Mouse (Mus musculus) right cerebral cortex, postnatal 4 days (tissue): Measurements from ENCODE around the gene Mcrip2.

Experiments used
- DNase-seq: peaks from one replicate; pipeline ENCODE4 v3.0.0-alpha.2; 2022

The Mcrip2 gene

DNA sequence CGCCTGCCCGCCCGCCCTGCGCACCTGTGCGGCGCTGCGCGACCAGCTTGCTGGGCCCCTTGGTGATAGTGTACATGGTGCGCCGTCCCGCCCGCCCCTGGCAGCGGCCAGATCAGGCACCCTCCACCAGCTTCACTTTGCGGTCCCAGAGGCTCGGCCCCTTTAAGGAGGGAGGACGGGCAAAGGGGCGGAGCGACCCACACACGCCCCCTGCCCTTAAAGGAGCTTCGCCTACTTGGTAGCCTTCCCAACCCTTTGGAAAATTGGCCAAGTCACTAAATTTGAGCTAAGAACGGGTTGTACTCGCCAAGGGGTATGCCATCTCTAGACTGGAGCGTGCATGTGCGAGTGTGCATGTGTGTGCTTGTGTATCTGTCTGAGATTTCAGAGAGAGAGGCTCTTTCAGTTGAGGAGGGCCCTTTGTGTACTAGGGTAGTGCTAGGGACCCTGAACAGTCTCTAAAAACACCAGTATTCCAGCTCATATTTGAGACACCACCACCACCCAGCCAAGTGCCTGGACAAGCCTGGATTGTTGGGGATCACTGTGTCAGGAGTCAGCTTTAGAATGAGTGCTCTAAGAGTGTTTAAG is at the start of gene Mcrip2:
Gene Mcrip2, minus strand, starts transcription at position 164 of the 591 bp plus-strand sequence.
- peak; percentile 70 for DNase-seq

DNA sequence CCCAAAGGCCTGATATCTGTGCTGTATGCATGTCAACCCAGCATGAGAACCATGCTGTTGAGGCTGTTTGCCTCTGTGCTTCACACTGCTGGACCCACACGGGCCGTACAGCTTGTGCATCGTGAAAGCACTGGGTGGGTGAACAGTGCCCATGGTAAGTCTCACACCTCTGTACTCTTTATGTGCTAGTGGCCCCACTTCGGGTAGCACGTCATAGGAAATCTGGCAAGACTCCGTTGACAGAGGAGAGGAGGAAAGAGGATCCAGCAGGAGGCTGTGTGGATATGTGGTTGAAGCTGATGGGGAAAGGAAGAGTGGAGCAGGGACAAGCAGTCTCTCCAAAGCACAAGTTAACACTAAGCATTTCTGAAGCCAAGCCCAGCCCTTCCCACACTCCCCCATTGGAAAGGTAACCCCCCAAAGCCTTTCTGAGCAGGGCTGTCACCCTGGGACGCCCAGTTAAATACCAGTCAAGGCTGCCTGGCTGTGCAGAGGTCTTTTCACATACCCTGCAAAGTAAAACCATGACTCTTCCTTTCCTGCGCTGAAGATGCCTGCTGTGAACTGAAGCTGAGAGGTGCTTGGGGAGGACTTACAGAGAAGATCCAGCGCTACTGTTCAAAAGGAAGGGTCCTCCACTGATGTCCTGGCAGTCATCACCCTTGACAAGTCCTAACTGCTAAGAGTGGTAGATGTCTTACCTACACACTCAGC is 49.6 kb upstream of the Mcrip2 start:
- no peak for DNase-seq

DNA sequence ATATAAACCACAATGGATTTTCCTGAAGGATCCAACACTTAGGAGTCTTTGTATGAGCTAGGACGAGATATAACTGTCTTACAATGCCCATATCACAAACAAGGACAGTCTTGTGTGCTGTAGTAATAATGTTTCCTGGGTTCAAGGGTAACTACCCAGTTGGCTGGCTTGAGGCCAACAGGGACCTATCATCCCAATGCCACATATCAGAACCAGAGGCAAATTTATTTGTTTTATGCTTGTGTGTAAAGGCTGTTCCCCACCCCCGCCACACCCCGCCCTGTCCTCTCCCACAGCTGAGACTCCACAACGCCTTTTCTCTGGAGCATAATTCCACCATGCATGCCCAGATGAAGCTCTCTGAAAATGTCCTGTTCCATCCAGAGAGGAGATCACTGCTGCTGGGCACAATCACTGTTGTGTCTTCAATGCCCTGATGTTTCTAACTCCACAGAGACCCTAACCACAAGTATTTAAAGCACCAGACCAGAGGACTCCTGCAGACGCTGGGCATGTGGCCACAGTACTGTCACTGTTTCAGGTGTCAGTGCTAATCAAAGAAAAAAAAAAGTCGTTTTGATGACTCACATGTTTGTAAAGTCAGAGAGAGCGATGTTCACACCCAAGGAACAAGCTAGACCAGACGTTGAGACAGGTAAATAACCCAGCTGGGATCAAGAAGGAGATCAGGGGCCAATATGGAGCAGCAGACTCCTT is 48.5 kb upstream of the Mcrip2 start:
- DNase-seq: no peak

DNA sequence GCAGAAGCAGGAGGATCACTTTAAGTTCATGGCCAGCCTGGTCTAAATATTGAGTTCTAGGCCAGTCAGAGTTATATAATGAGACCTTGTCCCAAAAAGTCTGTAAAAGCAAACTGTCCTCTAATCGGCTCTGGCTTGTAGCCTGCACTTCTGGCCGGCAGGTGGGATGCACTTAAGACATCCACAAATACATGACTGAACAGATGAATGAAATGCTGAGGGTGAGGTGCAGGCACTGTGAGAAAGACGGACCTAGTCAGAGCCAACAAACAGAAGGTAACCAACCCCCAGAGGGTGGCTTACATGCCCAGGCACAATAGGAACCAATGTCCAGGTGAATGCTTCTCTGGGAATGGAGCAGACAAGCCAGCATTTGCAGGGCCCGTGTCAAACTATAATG is 45.7 kb upstream of the Mcrip2 start:
- no peak for DNase-seq

DNA sequence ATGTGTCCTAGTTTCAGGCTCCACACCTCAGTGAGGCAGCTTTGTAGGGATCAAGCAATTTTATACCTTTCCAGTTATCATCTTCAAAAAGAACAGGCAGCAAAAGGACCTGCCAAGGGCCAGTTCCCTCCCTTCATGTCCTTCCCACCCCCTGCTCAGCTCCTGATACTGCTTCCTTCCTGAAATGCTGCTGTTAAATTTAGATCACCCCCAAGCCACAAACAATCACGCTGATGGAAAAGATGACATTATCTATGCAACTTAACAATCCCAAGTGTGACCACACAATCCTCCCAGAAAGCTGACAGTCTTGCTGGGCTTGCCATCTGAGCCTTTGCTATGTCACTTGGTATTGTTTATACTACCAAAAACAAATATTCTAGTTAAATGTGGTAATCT is 45.3 kb upstream of the Mcrip2 start:
- no peak for DNase-seq

DNA sequence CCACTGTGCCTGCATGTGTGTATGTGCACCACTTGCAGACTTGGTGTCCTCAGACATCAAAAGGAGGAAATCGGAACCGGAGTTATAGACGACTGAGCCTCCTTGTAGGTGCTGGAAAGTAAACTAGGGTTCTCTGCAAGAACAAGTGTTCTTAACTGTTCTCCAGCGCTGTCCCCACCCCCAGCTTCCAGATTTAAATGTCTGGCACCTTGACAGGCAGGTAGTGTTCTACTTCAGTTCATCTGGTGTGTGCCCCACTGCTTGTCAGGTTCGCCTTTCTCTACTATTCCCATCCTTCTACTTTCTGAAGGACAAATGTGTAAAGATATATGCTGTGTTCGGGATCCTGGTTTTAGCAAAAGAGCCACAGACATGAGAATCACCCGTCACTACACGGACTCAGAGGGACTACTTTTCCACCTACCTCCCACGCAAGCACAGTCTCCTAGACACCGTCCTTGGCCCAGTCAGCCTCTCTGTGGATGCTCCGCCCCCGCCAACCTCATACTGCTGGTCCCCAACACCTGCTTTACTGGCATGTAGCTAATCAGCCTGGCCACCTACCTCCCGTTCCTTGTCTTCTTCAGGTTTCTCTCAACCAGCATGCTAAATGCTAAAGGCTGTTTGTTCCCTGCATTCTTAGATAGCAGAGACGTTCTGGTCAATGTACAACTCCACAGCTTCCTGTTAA is 44.8 kb upstream of the Mcrip2 start:
- no peak for DNase-seq

DNA sequence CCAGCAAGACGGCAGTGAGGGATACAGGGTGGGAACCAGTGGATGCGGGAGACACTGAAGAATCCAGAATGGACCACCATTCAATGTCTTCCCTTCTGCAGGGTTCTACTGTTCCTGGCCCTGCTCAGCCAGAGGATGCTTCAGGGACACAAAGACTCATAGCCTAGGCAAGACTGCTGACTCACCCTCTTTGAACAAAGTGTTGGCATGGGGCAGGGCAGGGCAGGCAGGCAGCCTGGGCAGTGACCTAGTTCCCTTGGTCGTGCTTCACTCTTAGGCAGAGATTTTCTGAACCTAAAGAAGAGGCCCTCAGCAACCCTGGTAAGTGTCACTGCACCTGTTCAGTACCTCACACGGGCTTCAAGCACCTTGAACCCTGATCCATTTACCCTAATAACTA is 43.3 kb upstream of the Mcrip2 start:
- DNase-seq: no peak

DNA sequence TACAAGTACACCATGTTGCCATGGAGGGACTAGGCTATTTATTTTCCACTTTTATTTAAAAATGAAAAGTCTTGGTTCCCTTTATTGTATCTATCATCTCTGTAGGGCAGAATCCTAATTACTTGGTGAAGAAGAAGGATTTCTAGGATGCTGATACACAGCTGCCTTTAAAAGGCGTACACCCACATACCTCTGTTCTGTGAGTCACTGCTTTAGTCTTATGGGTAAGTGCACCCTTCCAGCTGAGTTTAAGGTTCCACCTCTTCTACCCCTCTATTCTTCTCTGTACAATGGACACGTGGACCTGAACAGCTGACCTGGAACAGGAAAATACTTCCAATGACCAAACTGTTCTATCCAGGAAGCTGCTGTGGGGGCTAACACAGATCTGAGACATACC is 39.1 kb upstream of the Mcrip2 start:
- DNase-seq: no peak

DNA sequence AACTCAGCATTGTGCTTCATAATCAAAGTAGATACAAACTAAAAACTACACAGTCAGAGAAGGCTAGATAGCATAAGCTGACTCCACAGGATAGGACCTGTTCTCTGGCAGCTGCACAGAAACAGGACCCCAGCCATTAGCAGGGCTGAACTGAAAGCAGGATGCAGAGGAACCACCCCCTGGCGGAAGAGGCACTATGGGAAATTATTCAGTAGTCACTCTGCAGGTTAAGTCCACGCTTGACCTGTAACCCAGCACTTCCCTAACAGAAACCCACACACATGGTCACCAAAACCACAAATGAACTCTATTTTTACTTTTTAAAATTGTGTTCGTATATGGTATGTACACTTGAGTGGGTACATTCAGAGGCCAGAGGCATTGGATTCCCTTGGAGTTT is 34.5 kb upstream of the Mcrip2 start:
- no peak for DNase-seq

DNA sequence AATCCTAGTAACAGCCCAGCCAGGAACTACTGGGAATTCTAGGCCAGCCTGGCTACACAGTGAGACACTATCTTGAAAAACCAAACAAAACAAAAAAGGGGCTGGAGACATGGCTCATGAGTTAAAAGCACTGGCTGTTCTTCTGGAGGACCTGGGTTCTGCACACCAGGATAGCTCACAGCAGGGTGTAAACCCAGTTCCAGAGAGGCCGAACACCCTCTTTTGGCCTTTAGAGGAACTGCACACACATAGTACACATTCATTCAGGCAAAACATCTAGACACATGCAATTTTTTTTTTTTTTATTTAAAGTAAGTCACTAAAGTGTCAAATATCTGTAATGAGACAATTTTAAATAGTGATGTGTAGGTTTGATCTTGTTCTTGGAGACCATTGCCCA is 31.6 kb upstream of the Mcrip2 start:
- no peak for DNase-seq

DNA sequence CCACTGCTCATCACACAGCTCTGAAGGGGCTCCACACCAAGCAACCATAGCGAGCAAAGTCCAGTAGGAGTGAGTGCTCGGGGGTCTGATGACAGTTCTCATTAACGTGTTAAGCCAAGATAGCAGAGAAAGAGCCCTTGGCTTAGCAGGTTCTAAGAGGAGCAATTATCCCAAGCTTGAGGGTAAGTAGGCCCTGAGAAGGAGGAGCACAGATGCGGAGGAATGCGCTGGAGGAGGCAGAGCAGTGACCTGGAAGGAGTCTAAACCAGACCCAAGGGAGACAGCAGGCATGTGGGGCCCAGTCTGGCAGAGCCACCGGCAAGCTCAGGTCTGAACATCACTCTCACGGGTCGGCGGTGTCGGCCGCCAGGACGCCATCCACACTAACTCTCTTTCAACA is 27.3 kb upstream of the Mcrip2 start:
- DNase-seq: no peak

DNA sequence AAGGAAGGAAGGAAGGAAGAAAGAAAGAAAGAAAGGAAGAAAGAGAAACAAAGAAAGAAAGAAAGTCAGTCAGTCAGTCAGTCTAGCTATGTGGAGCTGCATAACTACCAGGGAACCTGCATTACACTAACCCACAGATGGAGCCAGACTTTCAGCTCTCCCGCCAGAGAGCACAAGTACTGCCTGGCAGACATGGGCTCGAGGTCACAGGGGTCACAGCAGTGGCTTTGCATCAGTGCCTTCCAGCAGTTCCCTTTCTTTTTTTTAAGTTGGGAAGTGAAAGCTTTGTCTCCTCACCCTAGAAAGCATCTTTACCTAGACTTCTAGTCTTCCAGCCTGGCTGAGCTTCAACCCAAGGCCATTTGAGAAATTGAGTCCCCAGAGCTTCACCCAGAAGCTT is 26.9 kb upstream of the Mcrip2 start:
- DNase-seq: no peak

DNA sequence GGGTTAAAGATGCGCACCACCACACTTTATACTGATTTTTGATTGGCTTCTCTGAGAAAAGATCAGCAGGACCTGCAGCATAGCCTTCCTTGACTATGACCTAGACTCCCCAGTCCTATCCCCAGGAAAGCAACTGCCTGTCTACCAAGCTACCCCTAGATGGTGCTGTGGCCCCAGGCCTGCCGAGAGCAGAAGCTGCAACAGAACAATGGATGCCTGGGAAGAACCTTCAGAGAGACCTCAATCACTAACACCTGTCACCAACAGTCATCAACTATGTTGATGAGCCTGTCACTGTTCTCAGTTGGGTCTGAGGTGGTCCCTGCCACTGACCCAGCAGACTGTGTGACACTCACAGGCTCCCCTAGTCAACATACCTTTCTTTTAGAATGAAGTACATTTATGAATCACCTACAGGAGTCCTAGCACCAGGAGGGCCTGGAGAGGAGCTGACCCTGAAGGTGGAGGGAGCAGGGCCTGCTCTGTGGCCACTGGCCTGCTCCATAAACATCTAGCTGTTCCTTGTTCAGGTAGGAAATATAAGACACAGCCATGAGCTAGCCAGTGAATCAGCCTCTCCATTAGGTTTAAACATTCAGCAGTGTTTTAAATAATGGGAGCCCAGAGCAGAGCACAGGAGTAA is 25.5 kb upstream of the Mcrip2 start:
- peak; percentile 65 for DNase-seq

DNA sequence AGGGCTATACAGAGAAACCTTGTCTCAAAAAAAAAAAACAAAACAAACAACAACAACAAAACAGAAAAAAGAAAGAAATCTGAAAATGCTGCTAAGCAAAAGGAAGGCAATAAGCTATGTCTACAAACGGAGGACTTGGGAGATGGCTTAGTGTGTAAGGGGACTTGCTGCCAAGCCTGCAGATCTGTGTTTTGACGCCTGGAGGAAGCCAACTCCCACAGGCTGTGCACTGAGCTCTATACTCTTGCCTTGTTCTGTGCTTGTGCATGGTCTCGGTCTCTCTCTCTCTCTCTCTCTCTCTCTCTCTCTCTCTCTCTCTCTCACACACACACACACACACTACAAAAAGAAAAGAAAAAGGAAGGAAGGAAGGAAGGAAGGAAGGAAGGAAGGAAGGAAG is 20.3 kb upstream of the Mcrip2 start:
- no peak for DNase-seq

DNA sequence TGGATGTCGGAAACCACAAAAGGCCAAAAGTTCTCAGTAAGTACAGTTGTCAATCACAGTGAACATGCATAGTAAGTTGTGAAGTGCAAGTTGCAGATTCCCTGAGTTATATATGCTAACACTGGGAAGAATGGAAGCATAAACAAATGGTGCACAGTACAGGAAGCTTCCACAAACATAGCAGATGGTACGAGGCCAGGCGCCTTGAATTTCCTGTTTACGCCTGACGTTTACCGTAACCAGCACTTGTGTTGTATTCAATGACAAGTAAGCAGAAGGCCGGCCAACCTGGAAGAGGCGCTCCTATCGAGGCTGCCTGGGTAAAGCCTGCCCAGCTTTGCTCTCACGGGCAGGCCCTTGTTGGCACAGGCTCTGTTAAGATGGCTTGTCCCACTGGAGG is 18.9 kb upstream of the Mcrip2 start:
- DNase-seq: no peak

DNA sequence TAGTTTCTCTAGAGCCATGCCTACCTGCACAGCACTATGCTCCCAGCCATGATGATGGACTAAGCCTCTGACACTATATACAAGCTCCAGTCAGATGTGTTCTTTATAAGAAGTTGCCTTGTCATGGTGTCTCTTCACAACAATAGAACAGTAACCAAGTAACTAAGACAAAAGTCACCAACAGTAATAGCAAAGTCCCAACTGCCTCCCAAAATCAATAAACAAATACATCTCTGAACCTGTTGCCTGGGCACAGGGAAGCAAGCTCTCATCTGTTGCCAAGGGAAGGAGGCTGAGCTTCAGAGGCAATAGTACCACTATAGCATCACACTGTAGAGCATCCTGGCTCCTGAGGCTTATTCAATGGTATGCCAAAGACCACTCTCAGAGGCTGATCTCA is 18.2 kb upstream of the Mcrip2 start:
- DNase-seq: no peak

DNA sequence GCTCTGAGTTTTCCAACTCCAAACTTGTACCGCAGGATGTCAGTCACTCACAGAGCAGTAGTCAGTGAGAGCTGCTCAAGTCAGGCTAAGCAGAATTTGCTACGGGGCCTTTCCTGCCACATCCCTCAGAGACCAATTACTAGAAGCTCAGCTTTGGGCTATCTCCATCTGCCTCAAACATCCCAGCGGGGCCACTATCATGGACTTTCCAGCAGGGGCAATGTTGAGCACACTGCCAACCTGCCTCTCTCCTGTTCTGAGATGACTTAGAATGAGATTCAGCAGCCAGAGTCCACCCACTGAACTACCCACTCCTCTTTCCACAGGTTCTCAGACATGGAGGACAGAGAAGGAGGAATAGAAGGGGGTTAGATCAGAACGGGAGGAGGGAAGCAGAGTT is 17.1 kb upstream of the Mcrip2 start:
- DNase-seq: no peak

DNA sequence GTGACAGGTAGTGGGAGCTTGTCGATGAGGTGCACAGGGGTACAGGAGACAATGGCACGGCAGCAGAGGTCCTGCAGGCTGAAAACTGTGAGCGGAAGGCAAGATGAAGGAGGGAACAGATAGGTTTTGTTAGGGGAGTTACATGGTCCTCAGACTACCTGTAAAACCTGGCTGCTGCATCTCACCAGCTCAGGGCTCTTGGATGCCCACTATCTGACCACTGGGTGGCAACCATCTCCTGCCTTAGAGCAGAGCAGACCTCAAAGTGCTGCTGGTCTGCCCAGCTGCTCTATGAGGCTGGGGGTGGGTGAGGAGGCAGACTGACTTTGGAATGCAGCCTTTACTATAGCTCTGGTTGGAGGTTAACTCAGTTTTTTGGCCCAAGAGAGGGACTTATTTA is 15.3 kb upstream of the Mcrip2 start:
- no peak for DNase-seq

DNA sequence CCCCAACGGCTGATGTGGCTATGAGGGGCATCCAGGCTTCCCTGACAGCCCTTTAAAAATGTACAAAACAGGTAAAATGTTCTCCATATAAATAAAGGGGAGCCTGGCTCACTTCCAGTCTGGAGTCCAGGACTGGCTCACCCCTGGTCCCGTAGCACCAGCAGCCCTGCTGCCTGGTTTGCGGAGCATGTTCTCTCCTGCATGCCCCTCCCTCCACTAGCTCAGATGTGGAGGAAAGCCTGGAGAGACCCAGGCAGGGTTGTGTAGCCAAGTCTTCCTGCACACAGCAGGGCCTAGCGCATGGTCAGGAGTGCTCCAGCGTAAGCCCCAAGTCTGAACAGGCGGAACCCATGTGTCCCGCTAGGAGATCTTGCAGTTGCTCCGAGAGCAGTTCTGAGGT is 14.7 kb upstream of the Mcrip2 start:
- no peak for DNase-seq

DNA sequence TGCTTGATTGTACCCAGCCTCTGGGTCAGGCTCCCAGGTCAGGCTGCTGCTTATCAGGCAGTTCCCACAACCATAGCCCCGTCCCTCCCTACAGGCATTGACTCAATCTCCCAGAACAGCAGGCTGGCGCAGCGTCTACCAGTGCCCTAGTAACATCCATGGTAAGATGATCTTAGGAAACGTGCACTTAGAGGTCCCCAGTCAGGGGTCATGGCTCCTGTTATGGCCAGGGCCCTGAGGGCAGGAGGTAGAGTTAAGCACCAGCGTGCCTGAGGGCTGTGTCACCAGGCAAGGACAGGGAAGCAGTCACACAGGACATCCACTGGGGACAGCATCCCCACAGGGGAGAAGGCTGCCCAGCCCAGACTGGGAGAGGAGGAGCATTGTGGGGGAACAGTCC is 13.7 kb upstream of the Mcrip2 start:
- no peak for DNase-seq

DNA sequence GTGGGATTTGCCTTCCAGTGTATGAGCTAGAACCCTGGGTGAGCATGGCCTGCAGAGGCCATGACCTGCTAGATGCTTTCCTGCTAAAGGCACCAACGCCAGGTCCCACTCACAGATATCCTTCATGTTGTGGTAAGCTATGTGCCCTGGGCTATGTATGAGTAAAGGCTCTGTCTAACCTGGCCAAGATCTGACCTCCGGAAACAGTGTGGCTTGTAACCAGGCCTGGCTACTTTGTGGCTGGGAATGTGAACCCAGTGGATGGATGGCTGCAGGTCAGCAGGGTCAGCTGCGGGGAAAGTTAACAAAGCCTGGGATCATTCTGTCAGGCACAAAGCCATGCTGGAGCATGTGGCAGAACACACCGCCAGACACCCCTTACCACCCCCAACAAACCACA is 13.1 kb upstream of the Mcrip2 start:
- no peak for DNase-seq

DNA sequence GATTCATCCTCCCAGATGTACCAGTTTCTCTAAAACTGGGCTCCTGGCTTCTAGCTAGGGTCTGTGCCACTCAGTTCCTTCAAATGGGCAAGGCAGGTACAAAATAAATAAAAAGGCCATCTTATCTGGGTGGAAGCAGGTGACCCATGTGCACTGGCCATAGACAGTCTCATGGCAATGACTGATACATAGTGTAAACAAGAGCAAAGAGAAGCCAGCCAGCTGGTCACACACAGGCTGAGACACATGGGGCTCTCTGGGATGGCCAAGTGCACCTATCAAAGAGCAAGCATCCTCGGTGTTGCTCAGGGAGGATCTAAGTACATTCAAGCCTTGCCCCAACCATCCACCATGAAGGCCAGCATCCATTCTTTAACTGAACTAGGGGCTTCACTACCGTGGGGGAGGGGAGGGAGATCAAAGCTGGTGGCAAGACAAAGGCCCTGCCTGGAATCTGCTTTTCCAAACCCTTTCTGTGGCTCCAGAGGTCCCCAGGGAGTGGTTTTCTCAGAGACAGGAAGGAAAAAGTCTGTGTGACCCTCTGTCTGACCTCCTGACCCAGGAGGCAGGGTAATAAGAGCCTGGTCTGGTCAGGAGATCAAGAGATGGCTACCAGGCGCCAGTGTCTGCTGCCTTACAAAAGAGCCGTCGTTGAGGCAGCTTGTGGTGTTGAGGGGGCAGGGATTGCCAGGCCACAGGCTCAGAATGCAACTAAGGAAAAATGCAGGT is 12.5 kb upstream of the Mcrip2 start:
- no peak for DNase-seq
